Mouse (Mus musculus) activated CD4-positive, CD25-positive, alpha-beta regulatory T cell, adult 4 months (primary cell): ENCODE data around the gene Mmp23. TPM values are rescaled to one million over a fixed set of nuclear protein-coding genes. Genes with fewer than 3 reads are reported as not detected.
"Not testable (repeated sequence)": the region's sequence is repeated elsewhere in the genome, so short reads cannot be mapped to it uniquely, and the experiment has no call there.

Experiments used
- ATAC-seq: one replicate; pipeline ENCODE4 v1.8.0; 2017
- polyA plus RNA-seq, 2 experiments: library from polyadenylated mRNA; unstranded; fragments of 100-300 nt; shearing (Covaris generic); gene quantifications; one replicate each; pipeline ENCODE4 v1.2.1; 2017

The Mmp23 gene
- polyA plus RNA-seq, 2 experiments from 2014 or later = not detected

DNA sequence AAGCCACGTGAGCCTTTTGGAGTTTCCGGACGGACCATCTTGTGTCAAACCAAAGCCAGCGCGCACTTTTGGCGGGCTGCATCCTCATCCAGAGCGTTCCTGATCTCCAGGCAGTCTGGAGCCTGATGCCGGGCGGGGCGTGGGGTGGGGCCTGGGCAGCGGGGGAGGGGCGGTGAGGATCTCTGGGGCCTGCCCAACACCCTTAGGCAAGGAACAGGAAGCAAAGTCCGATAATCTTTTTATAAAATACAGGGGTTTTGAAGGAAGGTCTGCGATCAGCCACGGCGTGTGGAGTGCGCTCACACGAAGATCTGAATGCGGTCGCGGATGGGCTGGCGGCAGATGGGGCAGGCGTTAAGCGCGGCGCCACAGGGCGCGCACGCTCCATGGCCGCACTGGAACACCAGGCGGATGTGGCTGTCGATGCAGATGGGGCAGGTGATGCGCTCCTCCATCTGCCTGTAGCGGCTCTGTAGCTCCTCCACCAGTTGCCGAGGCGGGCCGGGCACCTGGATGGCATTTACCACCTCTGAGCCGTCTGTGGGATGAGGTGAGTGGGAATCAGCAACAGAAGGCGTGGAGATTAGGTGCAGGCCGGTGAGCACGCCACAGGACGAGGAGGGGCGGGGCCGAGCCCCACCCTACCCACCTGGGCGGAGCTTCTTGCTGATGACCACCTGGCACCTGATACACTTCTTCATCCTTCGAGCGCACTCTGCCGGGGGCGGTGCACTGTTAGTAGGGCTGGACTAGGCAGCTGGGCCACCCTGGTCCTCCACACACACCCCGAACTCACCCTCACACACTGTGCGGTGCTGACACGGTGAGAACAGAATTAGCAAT is 1.5 kb upstream of the Mmp23 start:
- peak; percentile 71 for ATAC-seq

GRCm38 (mm10) chr4:155654183-155654455 is 935 bp upstream of the Mmp23 start:
- peak; percentile 7 for ATAC-seq

DNA sequence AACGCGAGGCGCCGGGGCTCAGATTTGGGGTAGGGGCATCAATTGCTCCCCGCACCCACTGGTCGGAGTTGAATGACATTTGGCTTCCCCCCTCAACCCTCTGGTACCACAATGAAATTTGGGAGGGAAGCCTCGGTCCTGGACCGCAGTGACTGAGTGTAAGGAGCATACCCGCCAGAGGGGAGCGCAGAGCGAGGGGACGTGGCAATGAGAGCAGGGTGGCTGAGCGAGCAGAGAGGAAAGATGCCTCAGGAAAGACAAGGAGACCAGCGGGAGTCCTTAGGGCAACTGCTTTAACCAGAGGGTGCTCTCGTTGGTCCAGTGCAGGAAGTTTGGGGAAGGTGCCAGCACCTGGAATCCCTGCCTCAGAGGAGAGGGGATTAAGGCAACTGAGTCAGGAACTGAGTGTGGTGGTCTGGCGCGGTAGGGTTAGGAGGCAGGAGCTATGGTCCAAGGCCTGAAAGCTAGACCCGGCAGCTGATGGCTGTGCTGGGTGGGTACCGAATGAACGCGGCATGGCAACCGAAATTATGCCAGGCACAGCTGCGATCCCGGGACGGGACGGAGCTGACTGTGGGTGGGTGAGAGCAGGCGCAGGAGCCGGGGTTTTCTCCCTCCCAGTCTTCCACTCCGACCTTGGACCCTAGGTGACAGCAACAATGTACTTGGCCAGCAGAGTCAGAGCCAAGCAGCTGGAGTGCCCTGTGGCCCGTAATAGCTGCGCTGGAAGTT is 433 bp upstream of the Mmp23 start:
- ATAC-seq = no peak

DNA sequence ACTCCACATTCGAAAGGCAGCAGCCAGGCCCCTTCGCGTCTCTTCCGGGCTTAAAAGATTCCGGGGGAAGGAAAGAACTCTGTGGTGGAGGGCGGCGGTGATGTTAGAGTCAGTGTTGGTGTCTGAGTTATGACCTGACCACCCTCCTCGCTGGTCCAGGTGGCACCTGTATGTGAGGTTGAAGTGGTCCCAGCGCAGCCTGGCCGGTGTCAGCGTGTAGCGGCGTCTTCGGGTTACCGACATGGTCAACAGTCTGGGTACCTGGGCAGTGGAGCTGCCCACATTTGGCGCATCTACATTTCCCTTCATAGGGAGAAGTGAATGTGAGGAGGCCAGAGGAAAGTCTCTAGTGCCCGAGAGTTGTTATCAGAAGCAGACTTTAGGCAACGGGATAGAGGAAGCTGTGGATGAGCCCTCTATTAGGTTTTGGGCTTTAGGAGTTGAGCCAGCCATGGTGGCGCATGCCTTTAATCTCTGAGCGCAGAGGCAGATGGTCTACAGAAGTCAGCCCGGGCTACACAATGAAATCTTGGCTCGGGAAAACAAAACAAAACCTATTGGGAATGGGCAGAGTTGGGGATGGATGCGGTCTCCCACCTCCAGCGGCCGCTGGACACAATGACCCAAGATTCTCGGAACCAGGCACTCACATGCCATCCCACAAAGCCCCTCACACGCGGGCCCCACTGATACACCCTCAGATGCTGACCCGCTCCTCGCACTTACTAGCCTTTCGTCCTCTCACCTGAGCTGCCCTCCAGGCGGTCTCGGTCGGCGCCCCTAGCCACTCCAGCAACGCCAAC is 700 bp downstream of the Mmp23 start:
- no peak for ATAC-seq

DNA sequence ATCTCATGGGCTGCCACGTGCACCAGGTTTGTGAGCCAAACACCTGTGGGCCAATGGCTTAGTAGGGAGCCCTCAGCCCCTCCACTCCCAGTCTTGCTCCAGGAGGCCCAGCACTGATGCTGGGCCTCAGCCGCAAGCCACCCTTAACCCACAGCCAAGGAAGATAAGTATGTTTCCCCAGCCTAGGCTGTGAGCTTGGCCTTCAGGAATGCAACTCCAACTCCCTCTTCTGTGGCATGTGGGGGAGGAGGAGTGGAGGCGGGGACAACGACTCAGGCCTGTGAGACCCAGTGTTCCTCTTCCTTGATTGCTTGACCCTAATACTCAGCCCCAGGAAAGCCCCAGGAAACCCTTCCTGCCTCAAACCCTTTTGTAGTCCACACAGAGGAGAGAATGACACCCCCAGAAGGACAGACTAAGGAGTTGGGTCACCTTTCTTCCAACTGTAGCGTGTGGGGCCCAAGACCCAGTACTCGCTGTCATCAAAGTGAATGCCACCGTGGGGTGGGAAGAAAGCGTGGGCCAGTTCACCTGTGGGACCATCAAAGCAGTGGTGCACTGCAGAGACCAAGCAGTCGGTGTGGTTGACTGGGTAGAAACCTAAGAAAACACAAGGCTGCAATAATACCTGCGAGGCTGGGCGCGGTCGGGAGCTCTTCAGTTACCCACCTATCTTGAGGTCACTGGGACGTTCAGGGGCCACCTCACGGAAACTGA is 1.5 kb downstream of the Mmp23 start:
- no peak for ATAC-seq

DNA sequence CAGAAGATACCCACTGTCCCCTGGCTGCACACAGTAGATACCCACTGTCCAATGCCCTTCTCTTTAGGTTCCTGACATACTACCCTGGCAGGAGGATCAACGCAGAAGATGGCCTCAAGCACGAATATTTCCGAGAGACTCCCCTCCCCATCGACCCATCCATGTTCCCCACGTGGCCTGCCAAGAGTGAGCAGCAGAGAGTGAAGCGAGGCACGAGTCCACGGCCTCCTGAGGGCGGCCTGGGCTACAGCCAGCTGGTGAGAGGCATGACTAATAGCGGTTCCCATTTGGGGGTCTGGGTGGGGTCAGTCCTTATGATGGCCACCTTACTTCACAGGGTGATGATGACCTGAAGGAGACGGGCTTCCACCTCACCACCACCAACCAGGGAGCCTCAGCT is 3.8 kb downstream of the Mmp23 start:
- ATAC-seq = no peak

GRCm38 (mm10) chr4:155645721-155646120 is 7.5 kb downstream of the Mmp23 start:
- no peak for ATAC-seq

- ATAC-seq = not testable (repeated sequence)
Measured at GRCm38 (mm10) chr4:155645308-155645707, 7.9 kb downstream of the Mmp23 start, which contains the start of gene Gm10563. TSS of gene Gm10563 (minus strand) at chr4:155645408.

GRCm38 (mm10) chr4:155643531-155643930 is 9.7 kb downstream of the Mmp23 start:
- no peak for ATAC-seq

GRCm38 (mm10) chr4:155635766-155636499 is 17.3 kb downstream of the Mmp23 start:
- ATAC-seq = no peak

DNA sequence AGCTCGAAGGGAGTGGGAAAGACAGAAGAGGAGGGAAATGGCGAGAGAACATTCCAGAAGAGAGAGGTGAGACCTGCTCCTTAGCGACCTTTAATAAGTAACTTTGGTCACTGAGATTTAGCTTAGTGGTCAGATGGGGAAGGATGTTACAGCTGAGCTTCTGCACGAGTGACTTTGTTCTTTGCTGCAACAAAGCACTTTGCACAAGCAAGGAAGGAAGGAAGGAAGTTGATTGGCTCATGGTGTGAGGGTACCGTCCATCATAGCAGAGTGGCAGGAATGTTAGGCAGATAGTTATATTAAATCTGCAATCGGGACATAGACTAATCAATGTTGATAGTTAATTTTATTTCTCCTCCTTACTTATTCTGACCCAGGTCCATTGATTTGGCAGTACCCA is 22.9 kb downstream of the Mmp23 start:
- ATAC-seq = no peak

DNA sequence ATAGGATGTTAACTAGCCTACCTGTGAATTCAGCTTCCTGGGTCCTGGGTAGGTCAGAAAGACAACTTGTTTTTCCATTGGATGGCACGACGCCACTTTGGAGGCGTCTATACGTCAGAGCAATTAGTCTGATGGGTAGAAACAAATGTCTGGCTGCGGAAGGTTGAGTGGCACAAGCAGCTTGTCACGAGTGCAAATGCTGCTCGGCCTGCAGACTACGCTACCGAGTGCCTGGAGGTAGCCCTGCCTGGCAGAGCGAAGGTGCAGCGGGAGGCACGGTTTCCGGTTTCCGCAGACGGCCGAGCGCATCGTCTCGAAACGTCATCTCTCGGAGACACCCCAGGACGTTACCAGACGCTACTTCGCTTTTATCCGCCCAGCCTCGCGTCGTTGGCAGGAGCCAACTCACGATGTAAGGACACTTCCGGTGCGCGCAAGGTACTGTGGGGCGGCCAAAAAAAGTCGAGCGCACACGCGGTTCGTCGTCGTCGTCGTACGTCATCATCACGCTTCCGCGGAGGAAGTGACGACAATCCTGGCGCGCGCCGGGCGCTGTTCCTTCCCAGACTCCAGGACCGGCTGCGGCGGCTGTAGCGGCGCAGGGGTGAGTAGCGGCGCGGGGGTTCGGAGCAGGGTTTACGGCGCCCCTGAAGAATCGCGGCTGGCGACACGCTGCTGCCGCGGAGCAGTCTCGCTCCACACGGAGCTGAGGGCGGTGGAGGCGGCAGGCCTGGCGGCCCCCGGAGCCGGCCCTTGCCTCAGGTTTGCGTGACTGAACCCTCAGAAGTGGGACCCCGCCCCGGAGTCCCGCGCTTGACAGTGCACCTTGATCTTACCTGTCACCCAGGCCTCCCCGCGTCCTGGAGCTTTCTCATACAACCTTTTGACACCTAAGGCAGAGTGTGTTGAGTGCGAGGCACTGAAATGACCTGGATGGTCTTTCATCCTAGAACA is 28.6 kb downstream of the Mmp23 start, which contains the start of gene Cdk11b:
Cdk11b (plus strand) TSS at position 517 of the 954 bp plus-strand sequence.
- ATAC-seq = peak; percentile 95

- ATAC-seq = no peak
Measured at GRCm38 (mm10) chr4:155618321-155618720, 34.9 kb downstream of the Mmp23 start.

DNA sequence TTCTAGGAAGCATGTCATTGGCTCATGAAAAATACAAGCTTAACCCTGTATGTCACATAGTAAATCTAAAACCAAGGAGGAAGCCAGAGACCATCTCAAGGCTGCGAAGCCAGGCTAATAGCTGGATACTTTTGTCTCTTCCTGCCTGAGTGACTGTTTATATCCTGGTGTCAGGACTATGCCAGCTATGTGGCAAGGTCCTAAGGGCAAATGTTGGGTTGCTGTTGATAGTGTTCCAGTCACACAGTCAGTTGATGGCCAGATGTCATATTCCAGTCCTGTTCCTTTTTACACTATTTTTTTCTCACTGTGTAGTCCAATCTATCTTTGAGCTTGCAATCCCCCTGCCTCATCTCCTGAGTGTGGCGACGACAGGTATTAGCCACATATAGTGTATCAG is 39.9 kb downstream of the Mmp23 start:
- ATAC-seq = no peak

GRCm38 (mm10) chr4:155611860-155612259 is 41.3 kb downstream of the Mmp23 start:
- ATAC-seq = no peak

- ATAC-seq = no peak
Measured at GRCm38 (mm10) chr4:155606825-155607224, 46.4 kb downstream of the Mmp23 start.

- no peak for ATAC-seq
Measured at GRCm38 (mm10) chr4:155605132-155605531, 48.1 kb downstream of the Mmp23 start.

DNA sequence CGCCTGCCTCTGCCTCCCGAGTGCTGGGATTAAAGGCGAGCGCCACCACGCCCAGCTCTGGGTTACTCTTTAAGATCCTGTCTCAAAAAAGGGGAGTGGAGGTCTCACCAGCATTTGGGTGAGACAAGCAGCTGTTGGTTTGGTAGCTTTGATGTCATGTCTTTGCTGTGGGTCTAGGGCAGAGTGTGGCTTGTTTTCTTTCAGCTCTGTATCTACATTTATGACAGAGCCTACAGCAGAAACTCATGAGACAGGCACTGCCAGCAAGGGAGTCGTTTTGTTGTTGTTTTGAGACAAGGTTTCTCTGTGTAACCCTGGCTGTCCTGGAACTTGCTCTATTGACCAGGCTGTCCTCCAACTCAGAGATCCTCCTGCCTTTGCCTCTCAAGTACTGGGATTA is 49.4 kb downstream of the Mmp23 start:
- no peak for ATAC-seq

DNA sequence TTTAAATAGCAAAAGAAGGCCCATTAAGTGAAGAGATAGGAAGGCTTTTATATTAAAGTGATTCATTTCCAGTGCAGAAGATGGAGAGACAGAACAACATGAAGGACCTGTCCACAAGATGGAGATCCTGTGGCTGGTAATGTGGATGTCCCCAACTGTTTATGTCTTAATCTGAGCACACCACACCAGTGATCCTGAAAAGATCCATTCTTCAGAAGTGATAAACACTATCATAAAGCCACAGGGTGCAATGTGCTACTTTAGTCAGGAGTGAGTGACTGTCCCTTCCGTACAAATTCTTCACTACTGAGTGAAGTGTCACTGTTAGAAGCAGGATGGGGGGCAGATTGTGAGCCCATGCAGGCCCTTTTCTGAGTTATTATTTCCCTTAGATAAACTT is 50.4 kb downstream of the Mmp23 start:
- ATAC-seq = no peak

- peak; percentile 24 for ATAC-seq
Measured at GRCm38 (mm10) chr4:155601997-155602456, 51.2 kb downstream of the Mmp23 start.
